Mouse (Mus musculus) lung, embryonic 15.5 days (tissue): Measurements from ENCODE around the gene Mertk. TPM values are rescaled to one million over a fixed set of nuclear protein-coding genes. Genes with fewer than 3 reads are reported as not detected.

ENCODE experiments used
- ATAC-seq: fragments of 200-750 bp; cut with Nextera tagmentation; 2 replicates; pipeline ENCODE4 v1.8.0; 2017; ENCODE audit warnings: moderate number of reproducible peaks, borderline replicate concordance; ENCODE audit not compliant: low FRiP score, low TSS enrichment; ENCODE audit errors: extremely low read depth
- H3K27ac ChIP-seq: fragments of 300-500 bp; sonication (generic); 2 replicates; pipeline ENCODE4 v1.5.1; 2015; ENCODE audit warnings: moderate library complexity, mild to moderate bottlenecking, inconsistent platforms
- H3K27me3 ChIP-seq: fragments of 300-500 bp; sonication (generic); 2 replicates; pipeline ENCODE4 v1.6.1; 2015; ENCODE audit warnings: inconsistent platforms
- H3K36me3 ChIP-seq: fragments of 300-500 bp; sonication (generic); 2 replicates; pipeline ENCODE4 v1.6.1; 2015; ENCODE audit warnings: inconsistent platforms
- H3K4me1 ChIP-seq: fragments of 300-500 bp; sonication (generic); 2 replicates; pipeline ENCODE4 v1.6.1; 2015; ENCODE audit warnings: inconsistent platforms
- H3K4me2 ChIP-seq: fragments of 300-500 bp; sonication (generic); 2 replicates; pipeline ENCODE4 v1.6.1; 2015; ENCODE audit warnings: inconsistent platforms, mild to moderate bottlenecking, moderate library complexity
- H3K4me3 ChIP-seq: fragments of 300-500 bp; sonication (generic); 2 replicates; pipeline ENCODE4 v1.5.1; 2015; ENCODE audit warnings: mild to moderate bottlenecking, inconsistent platforms
- H3K9ac ChIP-seq: fragments of 300-500 bp; sonication (generic); 2 replicates; pipeline ENCODE4 v1.6.1; 2015; ENCODE audit warnings: inconsistent platforms
- H3K9me3 ChIP-seq: fragments of 300-500 bp; sonication (generic); 2 replicates; pipeline ENCODE4 v1.6.1; 2016; ENCODE audit warnings: inconsistent platforms
- WGBS: fragments of 180-500 bp; shearing (Covaris S2); methylation state at CpG from one replicate; pipeline ENCODE4 v1.1.7; 2015; 5-methylcytosine and 5-hydroxymethylcytosine counted together
- polyA plus RNA-seq: library from polyadenylated mRNA; unstranded; fragments of >200 nt; fragmentation: Nextera tagmentation; extraction: Ambion mirVana; gene quantifications from 2 replicates; pipeline ENCODE4 v1.2.1, GENCODE M21; 2015

Mertk gene
- polyA plus RNA-seq, 1 experiment from 2014 or later = 5.6 TPM

DNA sequence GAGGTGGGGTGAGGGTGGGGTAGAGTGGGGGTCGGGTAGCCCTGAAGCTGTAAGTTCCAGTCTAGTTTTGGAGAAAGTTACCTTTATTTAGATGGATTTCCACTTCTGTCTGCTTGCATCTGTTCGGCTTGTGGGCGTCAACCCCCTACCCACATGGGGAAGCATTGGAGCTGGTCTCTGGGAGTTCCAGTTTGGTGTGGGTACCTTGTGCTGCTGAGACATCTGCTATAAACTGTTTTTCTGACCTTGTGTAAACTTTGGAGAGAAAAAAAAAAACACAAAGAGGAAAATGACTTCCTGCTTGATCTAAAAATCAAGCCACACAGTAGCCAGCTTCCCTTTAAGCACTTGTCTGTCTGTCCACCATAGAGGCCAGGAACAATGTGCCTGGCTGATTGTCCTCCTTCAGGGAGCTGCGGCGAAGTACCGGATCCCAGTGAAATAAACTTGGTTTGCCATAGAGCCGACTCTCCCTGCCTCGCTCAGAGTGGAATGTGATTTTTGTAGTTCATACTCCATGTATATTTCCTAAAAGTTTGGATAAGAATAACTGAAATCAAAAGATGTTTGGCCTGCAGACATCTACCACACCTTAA, 48.8 kb downstream of the Mertk start:
- Histone ChIP-seq H3K27ac (peak overlapping the region; percentile 84), H3K36me3 (no peaks in the 10 kb centered on the region), H3K4me1 (peaks cover 18% of the 10 kb centered on the region), H3K27me3 (no peaks in the 10 kb centered on the region), H3K9me3 (no peaks in the 10 kb centered on the region), H3K9ac (no peak overlapping the region), H3K4me3 (no peak overlapping the region), H3K4me2 (no peak overlapping the region)
- WGBS = 55% methylated on average over 8 of the region's 8 CpGs
- ATAC-seq = no peak

DNA sequence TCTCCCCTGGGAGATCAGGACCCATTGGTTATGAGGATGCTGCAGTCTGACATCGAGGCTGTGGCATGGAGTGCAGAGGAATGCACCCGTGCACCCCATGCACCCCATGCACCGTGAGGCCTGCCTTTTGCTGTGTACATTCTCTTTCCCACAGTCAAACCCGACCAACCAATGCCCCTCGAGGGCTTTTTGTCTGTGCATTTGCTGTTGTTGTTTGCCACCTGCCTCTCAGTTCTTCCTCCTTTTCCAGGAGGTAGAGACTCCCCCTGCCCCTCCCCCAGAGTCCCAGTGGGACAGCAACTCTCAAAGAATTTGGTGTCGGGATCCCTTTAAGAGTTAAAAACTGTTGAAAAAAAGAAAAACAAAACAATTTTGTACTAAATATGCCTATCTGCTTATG, 49.4 kb downstream of the Mertk start:
- no peak overlapping the region for H3K4me2 ChIP-seq
- no peak overlapping the region for H3K4me3 ChIP-seq
- no peak for ATAC-seq
- H3K9ac ChIP-seq = no peak overlapping the region
- H3K9me3 ChIP-seq = no peaks in the 10 kb centered on the region
- no peaks in the 10 kb centered on the region for H3K36me3 ChIP-seq
- 67% methylated on average over 6 of the region's 6 CpGs for WGBS
- H3K27ac ChIP-seq = no peak overlapping the region
- H3K4me1 ChIP-seq = peaks cover 21% of the 10 kb centered on the region
- H3K27me3 ChIP-seq = no peaks in the 10 kb centered on the region

DNA sequence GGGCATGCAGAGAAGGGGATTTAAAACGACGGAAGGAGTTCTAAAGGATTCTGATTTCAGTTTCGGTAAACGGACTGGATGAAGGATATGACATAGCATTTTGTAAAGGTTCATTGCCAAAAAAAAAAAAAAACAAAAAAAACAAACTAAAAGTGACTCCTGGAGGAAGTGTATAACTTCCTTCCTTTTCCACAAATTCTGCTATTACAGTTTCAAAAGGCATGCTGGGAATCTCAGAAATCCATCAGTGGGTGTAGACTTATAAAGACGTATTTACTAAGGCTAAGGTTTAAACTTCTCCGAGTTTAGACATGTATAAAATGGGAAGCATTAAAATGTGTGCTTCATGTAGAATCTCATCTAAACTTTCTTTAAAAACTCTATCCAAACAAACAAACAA, 52.3 kb downstream of the Mertk start:
- no peak overlapping the region for H3K9ac ChIP-seq
- no peaks in the 10 kb centered on the region for H3K9me3 ChIP-seq
- no peaks in the 10 kb centered on the region for H3K27me3 ChIP-seq
- ATAC-seq = no peak
- H3K4me3 ChIP-seq = no peak overlapping the region
- H3K4me1 ChIP-seq = peaks cover 31% of the 10 kb centered on the region
- no peaks in the 10 kb centered on the region for H3K36me3 ChIP-seq
- H3K4me2 ChIP-seq = no peak overlapping the region
- WGBS = 55% methylated on average over 6 of the region's 6 CpGs
- H3K27ac ChIP-seq = no peak overlapping the region

DNA sequence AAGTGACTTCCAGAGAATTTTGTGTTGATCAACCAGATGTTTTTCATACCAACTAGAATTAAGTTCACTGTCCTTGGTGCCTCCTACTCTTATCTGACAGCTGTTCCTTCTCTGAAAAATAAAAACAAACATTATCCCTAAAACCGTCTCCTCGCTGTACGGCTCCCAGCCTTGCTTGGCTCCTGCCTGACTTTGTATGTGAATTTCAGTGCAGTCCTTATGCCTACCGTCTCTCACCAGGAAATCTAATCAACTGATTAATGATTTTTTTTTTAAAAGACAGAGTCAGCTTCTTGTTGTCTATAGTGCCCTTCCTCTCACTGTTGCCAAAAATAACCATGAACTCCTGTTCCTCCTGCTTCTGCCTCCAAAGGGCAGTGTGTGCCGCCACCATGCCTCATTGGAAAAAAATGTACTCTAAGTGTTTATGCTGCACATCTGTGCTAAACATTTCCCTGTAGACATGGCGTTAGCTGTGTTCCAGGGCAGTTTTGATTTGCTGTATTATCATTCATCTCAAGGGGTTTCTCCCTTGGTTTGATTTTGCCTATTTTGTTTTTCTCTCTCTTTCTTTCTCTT, 54.6 kb downstream of the Mertk start:
- Histone ChIP-seq H3K4me3 (no peak overlapping the region), H3K27ac (0 out of 2 replicates have a peak overlapping the region, but pooled peaks have one; percentile 4), H3K4me1 (peaks cover 16% of the 10 kb centered on the region), H3K9me3 (no peaks in the 10 kb centered on the region), H3K4me2 (no peak overlapping the region), H3K27me3 (no peaks in the 10 kb centered on the region), H3K36me3 (no peaks in the 10 kb centered on the region), H3K9ac (no peak overlapping the region)
- 38% methylated on average over 6 of the region's 6 CpGs for WGBS
- no peak for ATAC-seq

DNA sequence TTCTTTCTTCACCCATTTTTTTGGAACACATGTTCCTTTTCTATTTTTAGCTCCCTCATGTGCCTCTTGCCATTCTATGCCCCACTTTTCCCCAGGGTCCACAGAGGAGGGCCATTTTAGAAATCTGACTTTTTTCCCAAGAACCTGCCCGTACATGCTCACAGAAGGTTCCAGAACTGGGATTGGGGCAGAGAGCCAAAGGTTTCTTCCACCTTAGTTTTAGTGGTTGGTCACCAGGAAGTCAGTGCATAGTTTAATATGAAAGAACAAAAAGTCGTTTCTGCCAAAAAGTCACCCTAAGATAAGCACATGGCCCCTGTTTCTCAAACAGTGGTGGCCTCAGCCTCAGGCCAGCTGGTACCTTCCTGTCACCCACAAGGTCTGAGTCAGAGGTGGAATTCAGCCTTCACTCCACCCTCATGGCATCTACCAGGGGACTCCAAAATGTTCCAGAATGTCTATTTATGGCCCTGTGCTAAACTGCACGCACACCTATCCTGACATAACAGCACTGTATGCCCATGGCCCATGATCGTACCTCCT, 56.5 kb downstream of the Mertk start:
- no peaks in the 10 kb centered on the region for H3K27me3 ChIP-seq
- no peak for ATAC-seq
- 79% methylated on average over 4 of the region's 4 CpGs for WGBS

DNA sequence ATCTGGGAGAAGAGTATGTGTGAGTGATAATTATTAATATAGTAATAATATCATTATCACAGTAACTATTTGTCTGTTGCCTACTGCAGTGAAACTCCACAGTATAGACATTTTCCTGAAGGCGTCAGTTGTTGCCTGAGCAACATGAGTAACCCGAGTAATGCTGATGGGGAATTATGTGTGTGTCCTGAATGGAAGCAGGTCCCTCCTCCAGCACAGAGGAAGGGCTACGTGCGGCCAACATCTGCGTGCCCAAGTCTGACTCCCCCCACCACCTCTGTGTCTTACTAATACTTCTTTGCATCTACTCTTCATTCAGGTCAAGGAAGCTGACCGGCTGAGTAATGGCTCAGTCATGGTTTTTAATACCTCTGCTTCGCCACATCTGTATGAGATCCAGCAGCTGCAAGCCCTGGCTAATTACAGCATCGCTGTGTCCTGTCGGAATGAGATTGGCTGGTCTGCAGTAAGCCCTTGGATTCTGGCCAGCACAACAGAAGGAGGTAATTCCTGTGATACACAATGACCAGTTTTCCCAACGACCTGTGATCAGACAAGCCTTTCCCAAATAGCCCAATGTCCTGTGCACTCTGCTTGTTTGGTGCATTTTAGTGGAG, 60.1 kb downstream of the Mertk start:
- WGBS = 47% methylated on average over 10 of the region's 10 CpGs
- Histone ChIP-seq H3K27ac (no peak overlapping the region), H3K36me3 (no peaks in the 10 kb centered on the region), H3K9me3 (no peaks in the 10 kb centered on the region), H3K4me3 (no peak overlapping the region), H3K27me3 (no peaks in the 10 kb centered on the region), H3K9ac (no peak overlapping the region), H3K4me2 (no peak overlapping the region; the same call in 1 of the 2 replicates), H3K4me1 (peaks cover 13% of the 10 kb centered on the region)
- ATAC-seq = no peak

More for the DNA sequence above, 56.5 kb downstream of the Mertk start:
- Histone ChIP-seq H3K9ac (no peak overlapping the region), H3K9me3 (no peaks in the 10 kb centered on the region), H3K4me2 (no peak overlapping the region), H3K4me3 (no peak overlapping the region), H3K4me1 (peaks cover 21% of the 10 kb centered on the region), H3K27ac (no peak overlapping the region), H3K36me3 (no peaks in the 10 kb centered on the region)

DNA sequence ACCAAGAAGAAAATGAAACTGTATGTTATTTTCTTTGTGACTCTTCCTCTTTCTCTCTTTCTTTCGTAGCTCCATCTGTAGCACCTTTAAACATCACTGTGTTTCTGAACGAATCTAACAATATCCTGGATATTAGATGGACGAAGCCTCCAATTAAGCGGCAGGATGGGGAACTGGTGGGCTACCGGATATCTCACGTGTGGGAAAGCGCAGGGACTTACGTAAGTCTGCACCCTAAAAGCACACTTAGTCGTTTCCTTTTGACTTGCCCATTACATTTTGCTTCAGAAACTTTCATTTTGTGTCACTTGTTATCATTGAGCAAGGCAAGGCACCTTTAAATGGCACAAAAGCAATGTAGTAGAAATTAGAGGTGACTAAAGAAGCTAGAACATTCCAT, 63.3 kb downstream of the Mertk start:
- WGBS = 91% methylated on average over 9 of the region's 9 CpGs

DNA sequence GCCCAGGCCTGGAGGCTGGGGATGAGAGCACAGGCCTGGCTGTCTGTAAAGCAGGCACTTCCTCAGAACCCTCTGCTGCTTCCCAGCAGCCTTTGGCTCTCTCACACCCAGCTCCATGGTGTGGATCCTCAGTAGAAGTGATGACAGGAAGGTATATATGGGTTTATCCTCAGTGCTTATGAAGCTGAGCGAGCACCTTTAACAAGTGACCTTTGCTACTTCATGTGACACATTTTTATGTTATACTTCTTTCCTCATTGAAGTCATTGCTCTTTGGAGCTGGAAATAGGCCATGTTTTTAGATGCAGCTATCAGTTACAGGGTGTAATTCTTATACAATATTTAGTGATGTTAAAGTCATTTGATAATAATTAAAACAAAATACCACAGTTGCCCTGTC, 67.0 kb downstream of the Mertk start:
- H3K4me2 ChIP-seq = no peak overlapping the region
- WGBS = 74% methylated on average over 1 of the region's 1 CpGs
- no peak overlapping the region for H3K4me3 ChIP-seq
- no peak for ATAC-seq
- no peaks in the 10 kb centered on the region for H3K9me3 ChIP-seq
- no peak overlapping the region for H3K9ac ChIP-seq
- H3K36me3 ChIP-seq = no peaks in the 10 kb centered on the region
- H3K27me3 ChIP-seq = no peaks in the 10 kb centered on the region
- no peaks in the 10 kb centered on the region for H3K4me1 ChIP-seq
- H3K27ac ChIP-seq = no peak overlapping the region

More for the DNA sequence above, 63.3 kb downstream of the Mertk start:
- no peaks in the 10 kb centered on the region for H3K27me3 ChIP-seq
- no peak overlapping the region for H3K4me3 ChIP-seq
- H3K4me2 ChIP-seq = no peak overlapping the region
- no peak overlapping the region for H3K9ac ChIP-seq
- no peak overlapping the region for H3K27ac ChIP-seq
- H3K9me3 ChIP-seq = no peaks in the 10 kb centered on the region
- H3K4me1 ChIP-seq = peaks cover 5% of the 10 kb centered on the region
- no peaks in the 10 kb centered on the region for H3K36me3 ChIP-seq
- no peak for ATAC-seq

DNA sequence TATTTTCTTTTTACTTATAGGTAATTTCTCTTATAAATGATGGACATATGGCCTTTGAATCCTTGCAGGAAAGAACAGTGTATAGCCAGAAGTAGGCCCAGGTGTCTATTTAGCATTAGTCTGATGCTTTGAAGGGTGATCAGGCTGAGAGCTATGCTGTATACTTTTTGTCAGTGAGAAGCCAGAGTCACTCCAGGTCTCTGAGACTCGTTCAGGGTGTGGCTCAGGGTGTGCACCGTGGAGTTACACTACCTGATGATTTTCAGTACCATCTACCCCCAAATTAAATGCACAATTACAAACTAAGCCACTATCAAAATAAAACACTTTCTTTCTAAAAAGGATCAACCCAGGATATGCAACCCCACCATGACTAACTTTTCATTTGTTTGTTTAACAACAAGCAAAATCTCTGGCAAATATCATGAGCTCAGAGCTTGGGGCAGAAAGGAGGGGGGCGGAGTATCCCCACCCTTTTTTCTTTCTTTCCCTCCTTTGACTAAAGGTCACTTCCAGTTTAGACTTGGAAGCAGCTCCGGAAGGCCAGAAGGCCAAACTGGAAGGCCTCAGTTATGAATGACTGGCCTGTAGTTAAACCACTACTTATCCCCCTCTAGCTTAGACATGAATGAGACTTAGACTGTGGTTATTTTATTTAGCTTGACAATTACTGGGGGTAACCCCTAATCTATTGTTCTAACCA, 69.9 kb downstream of the Mertk start:
- H3K36me3 ChIP-seq = no peaks in the 10 kb centered on the region
- H3K9me3 ChIP-seq = no peaks in the 10 kb centered on the region
- H3K4me2 ChIP-seq = no peak overlapping the region
- H3K4me3 ChIP-seq = no peak overlapping the region
- 68% methylated on average over 4 of the region's 4 CpGs for WGBS
- H3K9ac ChIP-seq = no peak overlapping the region
- no peak for ATAC-seq
- no peaks in the 10 kb centered on the region for H3K4me1 ChIP-seq
- H3K27ac ChIP-seq = no peak overlapping the region
- H3K27me3 ChIP-seq = no peaks in the 10 kb centered on the region

DNA sequence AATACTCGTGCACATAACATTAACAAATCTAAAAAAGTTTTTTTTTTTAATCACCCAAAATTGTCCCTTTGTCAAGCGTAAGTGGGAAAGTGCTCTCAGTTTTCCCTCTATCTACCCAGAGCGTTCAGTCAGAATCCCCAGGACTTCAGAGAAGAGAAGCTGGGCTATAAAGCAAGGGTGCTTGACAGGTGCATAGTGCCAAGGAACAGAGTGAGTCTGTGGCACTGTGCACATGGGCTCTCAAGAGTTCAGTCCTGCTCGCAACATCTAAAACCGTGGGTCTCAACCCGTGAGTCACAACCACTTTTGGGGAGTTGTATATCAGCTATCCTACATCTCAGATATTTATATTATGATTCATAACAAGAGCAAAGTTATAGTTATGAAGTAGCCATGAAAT, 71.8 kb downstream of the Mertk start:
- WGBS = 84% methylated on average over 6 of the region's 6 CpGs
- H3K27me3 ChIP-seq = no peaks in the 10 kb centered on the region
- no peaks in the 10 kb centered on the region for H3K4me1 ChIP-seq
- H3K9me3 ChIP-seq = no peaks in the 10 kb centered on the region
- no peak overlapping the region for H3K4me2 ChIP-seq
- no peak overlapping the region for H3K4me3 ChIP-seq
- ATAC-seq = no peak
- H3K27ac ChIP-seq = no peak overlapping the region
- no peak overlapping the region for H3K9ac ChIP-seq
- no peaks in the 10 kb centered on the region for H3K36me3 ChIP-seq

DNA sequence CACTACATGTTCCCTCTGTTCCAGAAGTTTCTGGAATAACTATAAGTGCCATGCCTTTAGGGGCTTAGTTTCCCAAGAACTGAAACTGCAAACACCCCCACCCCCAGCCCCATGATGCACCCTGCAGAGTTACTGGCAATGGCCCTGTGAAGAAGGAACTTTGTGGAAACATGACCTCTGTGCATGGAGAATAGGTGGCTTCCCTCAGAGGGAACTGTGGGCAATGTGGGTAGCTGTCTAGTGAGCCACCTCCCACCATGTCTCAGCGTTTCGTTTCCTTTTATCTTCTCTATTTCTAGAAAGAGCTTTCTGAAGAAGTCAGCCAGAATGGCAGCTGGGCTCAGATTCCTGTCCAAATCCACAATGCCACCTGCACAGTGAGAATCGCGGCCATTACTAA, 72.3 kb downstream of the Mertk start:
- H3K36me3 ChIP-seq = no peaks in the 10 kb centered on the region
- H3K9me3 ChIP-seq = no peaks in the 10 kb centered on the region
- WGBS = 90% methylated on average over 4 of the region's 4 CpGs
- no peak overlapping the region for H3K9ac ChIP-seq
- H3K27ac ChIP-seq = no peak overlapping the region
- no peak for ATAC-seq
- H3K27me3 ChIP-seq = no peaks in the 10 kb centered on the region
- H3K4me2 ChIP-seq = no peak overlapping the region
- no peak overlapping the region for H3K4me3 ChIP-seq
- H3K4me1 ChIP-seq = no peaks in the 10 kb centered on the region
